Mouse (Mus musculus): ENCODE measurements at regions not wholly inside any gene's neighbourhood (a gene's known extent, or its start where the extent isn't known, plus 50 kb on each side); places are given as distances from the start of the nearest gene placed in this dataset.

- no peak for DNase-seq
- 91% methylated on average over 2 of the region's 2 CpGs for WGBS
- no peak for TF ChIP-seq POLR2A (IDR thresholded peaks at IDR 0.05; ENCODE audit: borderline replicate concordance, insufficient read depth, low read length)
- no peak for TF ChIP-seq CTCF (IDR thresholded peaks at IDR 0.05; ENCODE audit: borderline replicate concordance, insufficient read depth, low read depth, low read length)
- Histone ChIP-seq H3K4me1 (ENCODE audit: control insufficient read depth, insufficient read depth, low read length) (peaks cover 2% of the 10 kb centered on the region; the same call in 1 of the 2 replicates), H3K4me3 (replicated peaks; ENCODE audit: insufficient read depth, low read depth, low read length) (no peak overlapping the region), H3K27me3 (ENCODE audit: control insufficient read depth, insufficient read depth, low read length) (no peaks in the 10 kb centered on the region), H3K27ac (ENCODE audit: insufficient read depth, low read length) (no peak overlapping the region)
Observed at GRCm38 (mm10) chr17:65193341-65193740, 347.2 kb downstream of the Tmem232 start.

DNA sequence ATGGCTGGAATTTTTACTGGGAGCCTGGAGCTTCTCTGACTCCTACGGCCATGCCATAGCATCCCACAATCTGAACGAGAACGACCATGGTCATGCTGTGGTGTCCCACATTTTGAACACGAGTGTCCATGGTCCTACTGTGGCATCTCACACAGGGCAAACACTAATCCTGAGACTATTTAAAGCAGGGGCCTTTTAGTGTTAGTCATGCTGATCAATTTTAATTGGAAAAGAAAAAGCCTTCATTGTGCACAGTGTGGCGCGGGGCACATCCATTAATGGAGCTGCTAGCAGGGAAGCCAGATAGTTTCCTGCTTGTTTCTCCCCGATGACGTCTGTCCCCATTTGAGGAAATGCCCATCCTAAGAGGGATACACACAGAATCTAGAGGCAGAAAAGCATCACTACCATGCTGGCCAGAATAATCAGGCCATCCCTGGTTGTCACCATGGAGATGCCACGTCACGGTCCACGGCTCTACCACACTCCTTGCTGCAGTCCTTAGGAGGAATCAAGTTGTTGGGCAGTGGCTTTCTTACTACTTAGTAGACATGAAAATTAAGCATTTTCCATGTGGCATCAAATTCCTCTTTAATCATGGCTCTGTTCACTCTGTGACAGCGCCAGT, 348.0 kb downstream of the Tmem232 start:
- Histone ChIP-seq H3K27me3 (ENCODE audit: control insufficient read depth, insufficient read depth, low read length) (no peaks in the 10 kb centered on the region), H3K4me1 (ENCODE audit: control insufficient read depth, insufficient read depth, low read length) (peaks cover 2% of the 10 kb centered on the region; the same call in 1 of the 2 replicates), H3K4me3 (replicated peaks; ENCODE audit: insufficient read depth, low read depth, low read length) (no peak overlapping the region), H3K27ac (ENCODE audit: insufficient read depth, low read length) (no peak overlapping the region)
- no peak for DNase-seq
- TF ChIP-seq CTCF (IDR thresholded peaks at IDR 0.05; ENCODE audit: borderline replicate concordance, insufficient read depth, low read depth, low read length) = no peak
- no peak for TF ChIP-seq POLR2A (IDR thresholded peaks at IDR 0.05; ENCODE audit: borderline replicate concordance, insufficient read depth, low read length)
- 25% methylated on average over 12 of the region's 12 CpGs for WGBS

DNA sequence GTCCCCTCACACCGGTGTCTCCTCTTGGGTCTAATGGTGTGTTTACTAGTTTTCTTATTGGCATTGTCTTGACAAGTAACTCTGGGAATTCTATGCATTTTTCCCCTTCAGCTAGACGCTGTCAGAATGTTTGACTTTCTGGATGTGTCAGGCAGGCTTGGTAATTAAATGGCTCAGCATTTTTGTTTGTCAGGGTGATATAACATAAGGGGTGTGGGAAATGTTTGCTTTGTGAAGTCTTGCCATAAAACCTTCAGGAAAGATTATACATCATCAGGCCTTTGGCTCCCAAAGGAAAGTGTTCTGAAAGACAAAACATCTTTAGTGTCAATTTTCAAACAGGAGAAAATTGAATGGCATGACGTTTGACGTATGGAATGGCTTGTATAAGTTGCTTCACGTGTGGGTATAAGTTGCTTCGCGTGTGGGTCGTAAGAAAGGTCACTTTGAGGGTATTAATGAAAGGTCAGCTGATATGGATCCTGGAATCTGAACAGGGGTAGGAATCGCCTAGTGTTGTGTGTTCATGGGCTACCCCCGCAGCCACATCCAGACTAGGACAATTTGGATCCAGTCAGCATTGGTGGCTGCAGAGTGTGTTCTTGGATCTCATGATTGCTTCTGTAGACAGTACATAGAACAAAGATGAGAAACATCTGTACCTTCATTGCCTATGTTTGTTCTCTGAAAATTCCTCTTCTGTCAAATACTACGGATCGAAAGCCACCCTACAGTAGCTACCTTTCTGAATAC, 349.6 kb downstream of the Tmem232 start:
- WGBS = 86% methylated on average over 12 of the region's 12 CpGs
- TF ChIP-seq POLR2A (IDR thresholded peaks at IDR 0.05; ENCODE audit: borderline replicate concordance, insufficient read depth, low read length) = no peak
- TF ChIP-seq CTCF (IDR thresholded peaks at IDR 0.05; ENCODE audit: borderline replicate concordance, insufficient read depth, low read depth, low read length) = no peak
- H3K27ac ChIP-seq (ENCODE audit: insufficient read depth, low read length) = no peak overlapping the region
- no peak overlapping the region for H3K4me3 ChIP-seq (replicated peaks; ENCODE audit: insufficient read depth, low read depth, low read length)
- H3K27me3 ChIP-seq (ENCODE audit: control insufficient read depth, insufficient read depth, low read length) = no peaks in the 10 kb centered on the region
- peaks cover 2% of the 10 kb centered on the region; the same call in 1 of the 2 replicates for H3K4me1 ChIP-seq (ENCODE audit: control insufficient read depth, insufficient read depth, low read length)
- DNase-seq = no peak

- no peak for DNase-seq
- Histone ChIP-seq H3K27ac (ENCODE audit: insufficient read depth, low read length) (no peak overlapping the region), H3K4me1 (ENCODE audit: control insufficient read depth, insufficient read depth, low read length) (no peaks in the 10 kb centered on the region), H3K4me3 (replicated peaks; ENCODE audit: insufficient read depth, low read depth, low read length) (no peak overlapping the region), H3K27me3 (ENCODE audit: control insufficient read depth, insufficient read depth, low read length) (no peaks in the 10 kb centered on the region)
- TF ChIP-seq POLR2A (IDR thresholded peaks at IDR 0.05; ENCODE audit: borderline replicate concordance, insufficient read depth, low read length) (no peak), CTCF (IDR thresholded peaks at IDR 0.05; ENCODE audit: borderline replicate concordance, insufficient read depth, low read depth, low read length) (no peak)
- 40% methylated on average over 4 of the region's 4 CpGs for WGBS
Observed at GRCm38 (mm10) chr17:65181164-65181563, 345.3 kb upstream of the 4930583I09Rik start.

DNA sequence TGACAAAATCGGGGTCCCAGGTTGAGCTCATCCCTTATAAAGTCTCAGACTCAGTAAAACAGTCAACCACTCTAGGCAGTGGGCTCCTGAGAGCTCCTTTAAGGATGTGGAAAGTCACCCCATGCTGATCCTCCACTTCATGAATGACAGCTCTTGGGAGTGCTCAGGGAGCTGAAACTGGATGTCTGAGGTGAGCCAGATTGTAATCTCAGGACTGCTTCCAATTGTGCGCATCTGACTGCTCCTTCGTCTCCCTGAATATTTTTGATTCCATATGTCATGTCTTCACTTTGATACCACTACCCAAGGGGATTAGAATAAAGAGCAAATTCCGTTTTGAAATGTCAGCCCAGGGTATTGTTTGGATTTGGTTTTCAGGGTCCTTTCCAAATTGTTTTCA, 339.9 kb upstream of the 4930583I09Rik start:
- no peak for DNase-seq
- H3K27me3 ChIP-seq (ENCODE audit: control insufficient read depth, insufficient read depth, low read length) = no peaks in the 10 kb centered on the region
- H3K4me3 ChIP-seq (replicated peaks; ENCODE audit: insufficient read depth, low read depth, low read length) = no peak overlapping the region
- no peak for TF ChIP-seq CTCF (IDR thresholded peaks at IDR 0.05; ENCODE audit: borderline replicate concordance, insufficient read depth, low read depth, low read length)
- TF ChIP-seq POLR2A (IDR thresholded peaks at IDR 0.05; ENCODE audit: borderline replicate concordance, insufficient read depth, low read length) = no peak
- WGBS = 31% methylated on average over 4 of the region's 4 CpGs
- H3K27ac ChIP-seq (ENCODE audit: insufficient read depth, low read length) = no peak overlapping the region
- no peaks in the 10 kb centered on the region for H3K4me1 ChIP-seq (ENCODE audit: control insufficient read depth, insufficient read depth, low read length)

DNA sequence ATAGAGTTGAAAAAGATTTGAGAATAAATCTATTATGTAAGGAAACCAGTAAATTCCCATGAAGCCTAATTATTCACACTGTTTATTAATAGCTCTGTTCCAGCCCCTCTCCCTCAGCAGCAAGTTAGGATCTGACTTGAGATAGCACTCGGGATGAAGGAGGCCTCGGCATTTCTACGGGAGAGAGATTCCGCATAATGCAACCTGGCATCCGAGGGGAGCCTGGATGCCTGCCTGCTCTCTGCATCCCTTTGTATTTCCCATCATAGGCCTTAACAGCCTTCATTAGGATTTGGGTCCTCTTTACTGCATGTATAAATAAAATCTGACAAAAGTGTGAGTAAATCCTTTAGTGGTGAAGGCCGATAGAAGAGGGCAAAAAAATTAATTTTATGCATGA, 338.2 kb upstream of the 4930583I09Rik start:
- H3K27ac ChIP-seq (ENCODE audit: insufficient read depth, low read length) = no peak overlapping the region
- TF ChIP-seq POLR2A (IDR thresholded peaks at IDR 0.05; ENCODE audit: borderline replicate concordance, insufficient read depth, low read length) = no peak
- no peak for TF ChIP-seq CTCF (IDR thresholded peaks at IDR 0.05; ENCODE audit: borderline replicate concordance, insufficient read depth, low read depth, low read length)
- no peak for DNase-seq
- H3K27me3 ChIP-seq (ENCODE audit: control insufficient read depth, insufficient read depth, low read length) = no peaks in the 10 kb centered on the region
- H3K4me1 ChIP-seq (ENCODE audit: control insufficient read depth, insufficient read depth, low read length) = no peaks in the 10 kb centered on the region
- H3K4me3 ChIP-seq (replicated peaks; ENCODE audit: insufficient read depth, low read depth, low read length) = no peak overlapping the region
- WGBS = 32% methylated on average over 6 of the region's 6 CpGs

- no peak overlapping the region for H3K4me3 ChIP-seq (replicated peaks; ENCODE audit: insufficient read depth, low read depth, low read length)
- H3K27ac ChIP-seq (ENCODE audit: insufficient read depth, low read length) = no peak overlapping the region
- no peak for DNase-seq
- 81% methylated on average over 3 of the region's 3 CpGs for WGBS
- TF ChIP-seq CTCF (IDR thresholded peaks at IDR 0.05; ENCODE audit: borderline replicate concordance, insufficient read depth, low read depth, low read length) (no peak), POLR2A (IDR thresholded peaks at IDR 0.05; ENCODE audit: borderline replicate concordance, insufficient read depth, low read length) (no peak)
- H3K4me1 ChIP-seq (ENCODE audit: control insufficient read depth, insufficient read depth, low read length) = no peaks in the 10 kb centered on the region
- no peaks in the 10 kb centered on the region for H3K27me3 ChIP-seq (ENCODE audit: control insufficient read depth, insufficient read depth, low read length)
Observed at GRCm38 (mm10) chr17:65173236-65173635, 337.4 kb upstream of the 4930583I09Rik start.

- Histone ChIP-seq H3K4me1 (ENCODE audit: control insufficient read depth, insufficient read depth, low read length) (no peaks in the 10 kb centered on the region), H3K27ac (ENCODE audit: insufficient read depth, low read length) (no peak overlapping the region), H3K4me3 (replicated peaks; ENCODE audit: insufficient read depth, low read depth, low read length) (no peak overlapping the region), H3K27me3 (ENCODE audit: control insufficient read depth, insufficient read depth, low read length) (no peaks in the 10 kb centered on the region)
- 11% methylated on average over 4 of the region's 4 CpGs for WGBS
- peak in 1 of 2 experiments; percentile 7 for DNase-seq
- no peak for TF ChIP-seq POLR2A (IDR thresholded peaks at IDR 0.05; ENCODE audit: borderline replicate concordance, insufficient read depth, low read length)
- no peak for TF ChIP-seq CTCF (IDR thresholded peaks at IDR 0.05; ENCODE audit: borderline replicate concordance, insufficient read depth, low read depth, low read length)
Observed at GRCm38 (mm10) chr17:65170691-65171090, 334.8 kb upstream of the 4930583I09Rik start.

Measured in cerebellum, adult 2 months (tissue).